ENCODE assay signal across 8 mouse cellular contexts in genomic region chr2:93418396-93418795, GRCm38 (mm10). TPM values are rescaled to one million over a fixed set of nuclear protein-coding genes. Genes with fewer than 3 reads are reported as not detected.
DNase-seq lines count a peak whose midpoint lies in the region; ATAC-seq and TF ChIP-seq lines count a peak whose summit lies in the region.

No protein-coding gene starts in this region.

- no peaks in the 10 kb centered on the region for H3K27me3 ChIP-seq in embryonic facial prominence, embryonic 11.5 days (ENCODE audit: control insufficient read depth, insufficient read depth, low read length)
- no peaks in the 10 kb centered on the region for H3K27me3 ChIP-seq in limb, embryonic 14.5 days (ENCODE audit: control insufficient read depth, insufficient read depth, low read length)

- no peaks in the 10 kb centered on the region for H3K9me3 ChIP-seq in embryonic facial prominence, embryonic 11.5 days (replicated peaks; ENCODE audit: control insufficient read depth, low read length)
- H3K9me3 ChIP-seq in limb, embryonic 14.5 days (ENCODE audit: control insufficient read depth, low read length), result no peaks in the 10 kb centered on the region

- H3K4me1 ChIP-seq in embryonic facial prominence, embryonic 11.5 days (ENCODE audit: control insufficient read depth, insufficient read depth, low read length), result no peaks in the 10 kb centered on the region
- no peaks in the 10 kb centered on the region for H3K4me1 ChIP-seq in limb, embryonic 14.5 days (ENCODE audit: control insufficient read depth, insufficient read depth, low read length)

- H3K4me3 ChIP-seq in embryonic facial prominence, embryonic 11.5 days (ENCODE audit: low read depth, low read length), result no peak overlapping the region
- H3K4me3 ChIP-seq in limb, embryonic 14.5 days (replicated peaks; ENCODE audit: low read length), result no peak overlapping the region

- H3K9ac ChIP-seq in embryonic facial prominence, embryonic 11.5 days (replicated peaks; ENCODE audit: low read length), result no peak overlapping the region
- H3K9ac ChIP-seq in limb, embryonic 14.5 days (ENCODE audit: low read depth, low read length, severe bottlenecking), result no peak overlapping the region

- peak; percentile 34; the same call in 1 of the 2 replicates for ATAC-seq in embryonic facial prominence, embryonic 11.5 days (replicated peaks; ENCODE audit: insufficient number of reproducible peaks, low FRiP score, low TSS enrichment, low read depth)
- ATAC-seq in limb, embryonic 14.5 days (ENCODE audit: low FRiP score, low read depth), result peak; percentile 64

- H3K27ac ChIP-seq in embryonic facial prominence, embryonic 11.5 days (replicated peaks; ENCODE audit: low read depth, low read length), result no peak overlapping the region
- no peak overlapping the region for H3K27ac ChIP-seq in limb, embryonic 14.5 days (replicated peaks; ENCODE audit: low read depth, low read length)

- DNase-seq in B cell, adult 2 months, result peak; percentile 79 to 80
- peak; percentile 85 for DNase-seq in adrenal gland, postnatal 25 days
- DNase-seq in embryonic facial prominence, embryonic 11.5 days (ENCODE audit: low spot score), result peak; percentile 89
- DNase-seq in heart, adult 18-20 months, result peak; percentile 70 to 89
- DNase-seq in kidney, adult 8-10 months, result peak; percentile 59 to 79
- peak; percentile 81 for DNase-seq in limb, embryonic 14.5 days (ENCODE audit: low spot score)
- peak; percentile 26 to 61 for DNase-seq in natural killer cell, adult 2 months (ENCODE audit: low spot score in 2 of 2)
- peak; percentile 74 to 88 for DNase-seq in spleen, postnatal 4 days (ENCODE audit: low spot score in 2 of 2)

- 8% methylated on average over 8 of the region's 8 CpGs for WGBS in embryonic facial prominence, embryonic 11.5 days
- WGBS in limb, embryonic 14.5 days, result 6% methylated on average over 6 of the region's 8 CpGs

- H3K4me2 ChIP-seq in embryonic facial prominence, embryonic 11.5 days (ENCODE audit: low read depth, low read length), result no peak overlapping the region
- no peak overlapping the region for H3K4me2 ChIP-seq in limb, embryonic 14.5 days (replicated peaks; ENCODE audit: low read depth, low read length, severe bottlenecking)

- no peak for TF ChIP-seq POLR2A in limb, embryonic 14.5 days (IDR thresholded peaks at IDR 0.05; ENCODE audit: borderline replicate concordance, extremely low read depth, insufficient read depth, insufficient read length)

- no peaks in the 10 kb centered on the region for H3K36me3 ChIP-seq in embryonic facial prominence, embryonic 11.5 days (replicated peaks; ENCODE audit: control insufficient read depth, insufficient read depth, low read depth, low read length)
- H3K36me3 ChIP-seq in limb, embryonic 14.5 days (ENCODE audit: control insufficient read depth, insufficient read depth, low read length), result no peaks in the 10 kb centered on the region

RNA-seq across cellular contexts. Expression of gene Cd82, which starts 44.5 kb away (rescaled TPM):
- total RNA-seq in adrenal gland, postnatal 25 days (2021), result 43.0 and 54.8 TPM in 2 replicates
- 6.8 and 7.5 TPM in 2 replicates for polyA plus RNA-seq in embryonic facial prominence, embryonic 11.5 days (2014; fragmentation: Nextera tagmentation; extraction: Ambion mirVana)
- total RNA-seq in heart, adult 18-20 months (2021), result 10 to 100 TPM; 13.8 to 23.8 TPM
- polyA plus RNA-seq in limb, embryonic 14.5 days (2012; rRNA removed), result 52.3 and 56.6 TPM in 2 replicates
- 26.7 and 32.9 TPM in 2 replicates for polyA plus RNA-seq in limb, embryonic 14.5 days (2014; fragmentation: Nextera tagmentation; extraction: Ambion mirVana)
